Mouse (Mus musculus): ENCODE results near the gene Smpd2. TPM values are rescaled to one million over a fixed set of nuclear protein-coding genes. Genes with fewer than 3 reads are reported as not detected.

Gene Smpd2
- total RNA-seq, 2 experiments from 2014 or later: 18.7 to 21.4 TPM

- no peak for DNase-seq (ENCODE audit: low spot score in 2 of 2)
Measured at GRCm38 (mm10) chr10:41489294-41489693, 875 bp downstream of the Smpd2 start.

- no peak for DNase-seq (ENCODE audit: low spot score in 2 of 2)
Measured at GRCm38 (mm10) chr10:41488877-41489276, 1.3 kb downstream of the Smpd2 start.

- DNase-seq (ENCODE audit: low spot score in 2 of 2): no peak
Measured at GRCm38 (mm10) chr10:41486506-41487170, 3.5 kb downstream of the Smpd2 start.

- DNase-seq (ENCODE audit: low spot score in 2 of 2): no peak
Measured at GRCm38 (mm10) chr10:41485778-41486177, 4.4 kb downstream of the Smpd2 start.

GRCm38 (mm10) chr10:41482446-41482845 lies 7.7 kb downstream of the Smpd2 start:
- DNase-seq (ENCODE audit: low spot score in 2 of 2): no peak

- no peak for DNase-seq (ENCODE audit: low spot score in 2 of 2)
Measured at GRCm38 (mm10) chr10:41480938-41481880, 9.0 kb downstream of the Smpd2 start.

- no peak for DNase-seq (ENCODE audit: low spot score in 2 of 2)
Measured at GRCm38 (mm10) chr10:41479961-41480360, 10.2 kb downstream of the Smpd2 start.

- peak in 1 of 2 experiments; percentile 76 for DNase-seq (ENCODE audit: low spot score in 2 of 2)
Measured at GRCm38 (mm10) chr10:41477278-41478181, 12.6 kb downstream of the Smpd2 start.

- DNase-seq (ENCODE audit: low spot score in 2 of 2): no peak
Measured at GRCm38 (mm10) chr10:41477018-41477277, 13.2 kb downstream of the Smpd2 start.

GRCm38 (mm10) chr10:41476171-41477017 lies 13.8 kb downstream of the Smpd2 start, which contains the start of gene Mical1:
TSS of gene Mical1 (plus strand) at chr10:41476314.
- DNase-seq (ENCODE audit: low spot score in 2 of 2): peak in 1 of 2 experiments; percentile 71

GRCm38 (mm10) chr10:41474981-41475391 lies 15.2 kb downstream of the Smpd2 start:
- no peak for DNase-seq (ENCODE audit: low spot score in 2 of 2)

GRCm38 (mm10) chr10:41473782-41474468 lies 16.2 kb downstream of the Smpd2 start:
- no peak for DNase-seq (ENCODE audit: low spot score in 2 of 2)

- no peak for DNase-seq (ENCODE audit: low spot score in 2 of 2)
Measured at GRCm38 (mm10) chr10:41472962-41473481, 17.1 kb downstream of the Smpd2 start.

GRCm38 (mm10) chr10:41472534-41472933 lies 17.6 kb downstream of the Smpd2 start:
- DNase-seq (ENCODE audit: low spot score in 2 of 2): no peak

- DNase-seq (ENCODE audit: low spot score in 2 of 2): no peak
Measured at GRCm38 (mm10) chr10:41470693-41471092, 19.5 kb downstream of the Smpd2 start.

- DNase-seq (ENCODE audit: low spot score in 2 of 2): no peak
Measured at GRCm38 (mm10) chr10:41467325-41467724, 22.8 kb downstream of the Smpd2 start.

- DNase-seq (ENCODE audit: low spot score in 2 of 2): no peak
Measured at GRCm38 (mm10) chr10:41464401-41464955, 25.7 kb downstream of the Smpd2 start.

GRCm38 (mm10) chr10:41461057-41461722 lies 29.0 kb downstream of the Smpd2 start:
- DNase-seq (ENCODE audit: low spot score in 2 of 2): no peak

- no peak for DNase-seq (ENCODE audit: low spot score in 2 of 2)
Measured at GRCm38 (mm10) chr10:41460501-41460900, 29.7 kb downstream of the Smpd2 start.
